Mouse (Mus musculus): ENCODE results near the gene Gm17387. TPM values are rescaled to one million over a fixed set of nuclear protein-coding genes. Genes with fewer than 3 reads are reported as not detected.

Gene Gm17387
- polyA plus RNA-seq, 1 experiment from 2014 or later: not detected

GRCm38 (mm10) chr7:141073782-141074181 is 44.9 kb downstream of the Gm17387 start:
- no peak overlapping the region for H3K4me2 ChIP-seq (ENCODE audit: low read depth, low read length)
- peaks cover 4% of the 10 kb centered on the region; the same call in 1 of the 2 replicates for H3K4me1 ChIP-seq (ENCODE audit: insufficient read depth)
- no peak overlapping the region for H3K27ac ChIP-seq (ENCODE audit: low read depth)
- H3K9me3 ChIP-seq (ENCODE audit: low read length): no peaks in the 10 kb centered on the region
- peaks cover 26% of the 10 kb centered on the region for H3K27me3 ChIP-seq (ENCODE audit: insufficient read depth, low read length)
- TF ChIP-seq CTCF (IDR thresholded peaks at IDR 0.05; ENCODE audit: low read depth): no peak
- no peak for TF ChIP-seq EP300 (IDR thresholded peaks at IDR 0.05; ENCODE audit: low read depth)
- no peak for ATAC-seq
- no peak for DNase-seq
- no peaks in the 10 kb centered on the region for H3K36me3 ChIP-seq (replicated peaks; ENCODE audit: insufficient read depth, low read length)
- 56% methylated on average over 4 of the region's 4 CpGs for WGBS (ENCODE audit: insufficient replicate concordance)
- H3K9ac ChIP-seq (replicated peaks): no peak overlapping the region
- H3K4me3 ChIP-seq (ENCODE audit: low read depth, low read length): no peak overlapping the region

DNA sequence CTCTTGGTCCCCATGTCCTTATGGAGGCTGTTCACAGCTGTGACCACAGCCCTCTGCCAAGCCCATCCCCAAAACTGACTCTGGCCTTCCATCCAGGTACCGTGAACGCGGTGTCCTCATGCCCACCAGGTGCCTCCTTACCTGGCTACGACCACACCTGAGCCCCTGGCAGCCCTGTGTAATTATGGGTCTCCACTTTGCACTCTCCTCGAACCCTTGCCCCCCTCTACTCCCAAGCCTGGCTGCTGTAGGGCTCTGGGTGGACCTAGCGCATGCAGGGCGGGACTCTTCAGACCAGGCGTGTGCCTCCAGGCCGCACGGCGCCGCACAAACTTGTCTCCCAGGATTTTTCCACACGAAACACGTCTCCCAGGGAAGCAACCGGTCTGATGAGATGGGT is 48.9 kb downstream of the Gm17387 start, which contains the start of gene Pkp3:
Gene Pkp3, plus strand, starts transcription at position 378 of the 400 bp plus-strand sequence.
- H3K4me1 ChIP-seq (ENCODE audit: insufficient read depth): no peaks in the 10 kb centered on the region
- ATAC-seq: no peak
- H3K27ac ChIP-seq (ENCODE audit: low read depth): no peak within 1 kb of the TSS
- 0 out of 2 replicates have a peak, but pooled peaks cover 7% of the 10 kb centered on the region for H3K27me3 ChIP-seq (ENCODE audit: insufficient read depth, low read length)
- H3K4me2 ChIP-seq (ENCODE audit: low read depth, low read length): no peak within 1 kb of the TSS
- H3K9ac ChIP-seq (replicated peaks): no peak within 1 kb of the TSS
- H3K36me3 ChIP-seq (replicated peaks; ENCODE audit: insufficient read depth, low read length): no peaks in the 10 kb centered on the region
- WGBS (ENCODE audit: insufficient replicate concordance): 86% methylated on average over 15 of the region's 15 CpGs
- H3K9me3 ChIP-seq (ENCODE audit: low read length): no peaks in the 10 kb centered on the region
- DNase-seq: no peak
- no peak for TF ChIP-seq EP300 (IDR thresholded peaks at IDR 0.05; ENCODE audit: low read depth)
- TF ChIP-seq CTCF (IDR thresholded peaks at IDR 0.05; ENCODE audit: low read depth): no peak
- H3K4me3 ChIP-seq (ENCODE audit: low read depth, low read length): no peak within 1 kb of the TSS

DNA sequence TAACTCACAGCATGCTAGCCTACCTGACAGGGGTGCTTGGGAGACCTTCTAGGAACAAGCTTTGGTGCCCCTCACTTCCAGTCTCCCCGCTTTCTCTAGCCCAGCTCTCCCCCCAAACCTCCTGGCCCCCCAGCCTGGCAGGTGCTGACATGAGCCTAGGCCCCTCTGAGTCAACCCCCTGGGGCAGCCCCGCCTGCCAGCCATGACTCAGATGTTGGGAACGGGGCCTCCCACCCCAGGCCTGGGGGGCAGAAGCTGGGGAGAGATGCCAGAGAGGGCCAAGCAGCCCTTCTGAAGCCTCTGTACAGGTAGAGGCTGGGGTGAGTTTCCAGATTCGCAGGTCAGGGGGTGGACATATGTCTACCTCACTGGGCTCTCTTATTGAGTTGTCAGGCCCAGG is 49.9 kb downstream of the Gm17387 start:
- DNase-seq (no peak), ATAC-seq (no peak)
- no peak overlapping the region for H3K9ac ChIP-seq (replicated peaks)
- no peaks in the 10 kb centered on the region for H3K9me3 ChIP-seq (ENCODE audit: low read length)
- H3K27me3 ChIP-seq (ENCODE audit: insufficient read depth, low read length): 0 out of 2 replicates have a peak, but pooled peaks cover 7% of the 10 kb centered on the region
- TF ChIP-seq CTCF (IDR thresholded peaks at IDR 0.05; ENCODE audit: low read depth) (no peak), EP300 (IDR thresholded peaks at IDR 0.05; ENCODE audit: low read depth) (no peak)
- no peaks in the 10 kb centered on the region for H3K4me1 ChIP-seq (ENCODE audit: insufficient read depth)
- H3K36me3 ChIP-seq (replicated peaks; ENCODE audit: insufficient read depth, low read length): no peaks in the 10 kb centered on the region
- no peak overlapping the region for H3K27ac ChIP-seq (ENCODE audit: low read depth)
- H3K4me3 ChIP-seq (ENCODE audit: low read depth, low read length): no peak overlapping the region
- 75% methylated on average over 4 of the region's 4 CpGs for WGBS (ENCODE audit: insufficient replicate concordance)
- no peak overlapping the region for H3K4me2 ChIP-seq (ENCODE audit: low read depth, low read length)

Other genes starting within 250 kb of the Gm17387 start
- not detected in 2 replicates for gene Syce1, start 241.3 kb upstream of the Gm17387 start, polyA plus RNA-seq (2015; fragmentation: Nextera tagmentation; extraction: Ambion mirVana)
- 0.14 and 0.21 TPM in 2 replicates for gene Zfp941, start 207.0 kb upstream of the Gm17387 start, polyA plus RNA-seq (2015; fragmentation: Nextera tagmentation; extraction: Ambion mirVana)
- gene Urah, start 194.1 kb upstream of the Gm17387 start, polyA plus RNA-seq (2015; fragmentation: Nextera tagmentation; extraction: Ambion mirVana): 316 TPM in 2 replicates
- gene Scgb1c1, start 183.6 kb upstream of the Gm17387 start, polyA plus RNA-seq (2015; fragmentation: Nextera tagmentation; extraction: Ambion mirVana): not detected in 2 replicates
- not detected in 2 replicates for gene Odf3, start 181.3 kb upstream of the Gm17387 start, polyA plus RNA-seq (2015; fragmentation: Nextera tagmentation; extraction: Ambion mirVana)
- gene Gm45785, start 172.8 kb upstream of the Gm17387 start, polyA plus RNA-seq (2015; fragmentation: Nextera tagmentation; extraction: Ambion mirVana): not detected in 2 replicates
- 15.9 and 17.1 TPM in 2 replicates for gene Ric8a, start 172.2 kb upstream of the Gm17387 start, polyA plus RNA-seq (2015; fragmentation: Nextera tagmentation; extraction: Ambion mirVana)
- 30.7 and 35.9 TPM in 2 replicates for gene Bet1l, start 171.6 kb upstream of the Gm17387 start, polyA plus RNA-seq (2015; fragmentation: Nextera tagmentation; extraction: Ambion mirVana)
- 106 and 112 TPM in 2 replicates for gene Psmd13, start 147.2 kb upstream of the Gm17387 start, polyA plus RNA-seq (2015; fragmentation: Nextera tagmentation; extraction: Ambion mirVana)
- 66.2 and 66.9 TPM in 2 replicates for gene Sirt3, start 146.8 kb upstream of the Gm17387 start, polyA plus RNA-seq (2015; fragmentation: Nextera tagmentation; extraction: Ambion mirVana)
- gene Cox8b, start 128.7 kb upstream of the Gm17387 start, polyA plus RNA-seq (2015; fragmentation: Nextera tagmentation; extraction: Ambion mirVana): 1.2 and 12.7 TPM in 2 replicates
- gene Nlrp6, start 108.2 kb upstream of the Gm17387 start, polyA plus RNA-seq (2015; fragmentation: Nextera tagmentation; extraction: Ambion mirVana): 16.7 and 18.8 TPM in 2 replicates
- gene Pgghg, start 87.7 kb upstream of the Gm17387 start, polyA plus RNA-seq (2015; fragmentation: Nextera tagmentation; extraction: Ambion mirVana): 5.5 and 6.3 TPM in 2 replicates
- 0.41 and 0.48 TPM in 2 replicates for gene Ifitm5, start 78.8 kb upstream of the Gm17387 start, polyA plus RNA-seq (2015; fragmentation: Nextera tagmentation; extraction: Ambion mirVana)
- 0.59 TPM in 1 of 2 replicates, not detected in the other for gene Gm45717, start 73.2 kb upstream of the Gm17387 start, polyA plus RNA-seq (2015; fragmentation: Nextera tagmentation; extraction: Ambion mirVana)
- 798 and 816 TPM in 2 replicates for gene Ifitm2, start 73.1 kb upstream of the Gm17387 start, polyA plus RNA-seq (2015; fragmentation: Nextera tagmentation; extraction: Ambion mirVana)
- gene Ifitm1, start 61.9 kb upstream of the Gm17387 start, polyA plus RNA-seq (2015; fragmentation: Nextera tagmentation; extraction: Ambion mirVana): 33.4 and 38.6 TPM in 2 replicates
- 295 and 298 TPM in 2 replicates for gene Ifitm3, start 18.4 kb upstream of the Gm17387 start, polyA plus RNA-seq (2015; fragmentation: Nextera tagmentation; extraction: Ambion mirVana)
- 53.6 and 54.4 TPM in 2 replicates for gene Ifitm6, start 11.2 kb upstream of the Gm17387 start, polyA plus RNA-seq (2015; fragmentation: Nextera tagmentation; extraction: Ambion mirVana)
- 0.15 and 0.34 TPM in 2 replicates for gene B4galnt4, start 32.0 kb downstream of the Gm17387 start, polyA plus RNA-seq (2015; fragmentation: Nextera tagmentation; extraction: Ambion mirVana)
- gene Pkp3, start 49.1 kb downstream of the Gm17387 start, polyA plus RNA-seq (2015; fragmentation: Nextera tagmentation; extraction: Ambion mirVana): 1.4 and 1.5 TPM in 2 replicates
- gene Sigirr, start 71.4 kb downstream of the Gm17387 start, polyA plus RNA-seq (2015; fragmentation: Nextera tagmentation; extraction: Ambion mirVana): 18.0 and 20.1 TPM in 2 replicates
- gene Ano9, start 88.7 kb downstream of the Gm17387 start, polyA plus RNA-seq (2015; fragmentation: Nextera tagmentation; extraction: Ambion mirVana): 1.4 and 1.8 TPM in 2 replicates
- 57.9 and 71.0 TPM in 2 replicates for gene Ptdss2, start 93.3 kb downstream of the Gm17387 start, polyA plus RNA-seq (2015; fragmentation: Nextera tagmentation; extraction: Ambion mirVana)
- 55.2 and 55.7 TPM in 2 replicates for gene Rnh1, start 143.7 kb downstream of the Gm17387 start, polyA plus RNA-seq (2015; fragmentation: Nextera tagmentation; extraction: Ambion mirVana)
- gene Hras, start 164.9 kb downstream of the Gm17387 start, polyA plus RNA-seq (2015; fragmentation: Nextera tagmentation; extraction: Ambion mirVana): 44.0 and 46.2 TPM in 2 replicates
- 2.0 and 2.2 TPM in 2 replicates for gene Lrrc56, start 165.0 kb downstream of the Gm17387 start, polyA plus RNA-seq (2015; fragmentation: Nextera tagmentation; extraction: Ambion mirVana)
- 0.49 TPM in 2 replicates for gene Lmntd2, start 184.9 kb downstream of the Gm17387 start, polyA plus RNA-seq (2015; fragmentation: Nextera tagmentation; extraction: Ambion mirVana)
- gene Rassf7, start 186.7 kb downstream of the Gm17387 start, polyA plus RNA-seq (2015; fragmentation: Nextera tagmentation; extraction: Ambion mirVana): 24.9 and 27.3 TPM in 2 replicates
- gene Phrf1, start 199.7 kb downstream of the Gm17387 start, polyA plus RNA-seq (2015; fragmentation: Nextera tagmentation; extraction: Ambion mirVana): 10.8 and 14.3 TPM in 2 replicates
- 22.9 and 25.4 TPM in 2 replicates for gene Irf7, start 237.3 kb downstream of the Gm17387 start, polyA plus RNA-seq (2015; fragmentation: Nextera tagmentation; extraction: Ambion mirVana)
- 1.1 and 1.3 TPM in 2 replicates for gene Cdhr5, start 247.7 kb downstream of the Gm17387 start, polyA plus RNA-seq (2015; fragmentation: Nextera tagmentation; extraction: Ambion mirVana)

Data from liver, postnatal 0 days (tissue).